Mouse (Mus musculus) adrenal gland, postnatal 25 days (tissue): ENCODE results near the gene Khdc1b. TPM values are rescaled to one million over a fixed set of nuclear protein-coding genes. Genes with fewer than 3 reads are reported as not detected.
"Not testable (repeated sequence)": the region's sequence is repeated elsewhere in the genome, so short reads cannot be mapped to it uniquely, and the experiment has no call there.

Source experiments
- DNase-seq: peaks from one replicate; pipeline ENCODE4 v3.0.0; 2021; ENCODE audit warnings: mixed read lengths
- long read RNA-seq: library from polyadenylated mRNA; stranded (forward); transcript quantifications from one replicate; pipeline ENCODE4 v2.0.0, GENCODE M21; 2021
- total RNA-seq: library from RNA; stranded (reverse); gene quantifications from 2 replicates; pipeline ENCODE4 v1.2.3, GENCODE M21; 2021

The Khdc1b gene
- total RNA-seq, result not detected in 2 replicates
- long read RNA-seq, result 0 reads

DNA sequence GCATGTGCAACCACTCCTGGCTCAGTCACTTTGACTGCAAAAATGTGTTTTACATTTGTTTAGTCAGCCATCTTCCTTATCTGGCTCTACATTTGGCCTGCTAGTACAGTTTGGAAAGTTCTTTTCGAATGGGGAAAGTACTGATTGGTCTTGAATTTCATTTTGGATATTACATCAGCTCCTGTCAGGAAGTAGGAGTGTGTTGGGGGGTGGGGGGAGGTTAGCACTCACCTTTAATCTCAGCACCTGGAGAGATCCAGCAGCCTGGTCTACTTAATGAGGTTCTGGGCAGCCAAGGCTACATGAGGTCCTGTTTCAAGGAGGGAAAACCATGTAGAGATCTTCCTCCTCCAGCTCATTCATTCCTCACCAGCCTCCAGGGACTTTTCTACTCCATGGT, at the start of gene Khdc1b:
Gene Khdc1b (plus strand): TSS at position 301 of the 400 bp plus-strand sequence.
- DNase-seq, result no peak

GRCm38 (mm10) chr1:21335836-21336235, 47.5 kb upstream of the Khdc1b start:
- no peak for DNase-seq

- no peak for DNase-seq
These were observed 42.6 kb upstream of the Khdc1b start for GRCm38 (mm10) chr1:21340745-21341144.

DNA sequence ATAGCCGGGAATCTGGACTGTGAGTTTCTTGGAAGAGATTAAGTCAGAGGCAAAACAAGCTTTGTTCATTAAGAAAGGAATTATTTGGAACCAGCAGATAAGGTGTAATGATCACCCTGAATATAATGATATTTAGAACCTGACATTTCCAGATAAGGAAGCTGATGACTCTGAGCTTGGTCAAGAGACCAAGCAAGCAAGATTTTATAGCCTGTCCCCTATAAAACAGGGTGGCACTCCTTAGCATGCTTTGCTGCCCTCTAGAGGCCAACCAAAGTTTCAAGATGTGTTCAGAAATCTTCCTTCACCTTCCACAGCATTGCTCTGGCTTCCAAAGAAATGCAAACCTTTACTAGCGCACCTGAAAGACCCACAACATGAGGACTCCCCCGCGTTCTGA, 39.1 kb upstream of the Khdc1b start:
- DNase-seq, result peak; percentile 27

- DNase-seq, result not testable (repeated sequence)
These were observed 38.6 kb upstream of the Khdc1b start for GRCm38 (mm10) chr1:21344752-21345151.

DNA sequence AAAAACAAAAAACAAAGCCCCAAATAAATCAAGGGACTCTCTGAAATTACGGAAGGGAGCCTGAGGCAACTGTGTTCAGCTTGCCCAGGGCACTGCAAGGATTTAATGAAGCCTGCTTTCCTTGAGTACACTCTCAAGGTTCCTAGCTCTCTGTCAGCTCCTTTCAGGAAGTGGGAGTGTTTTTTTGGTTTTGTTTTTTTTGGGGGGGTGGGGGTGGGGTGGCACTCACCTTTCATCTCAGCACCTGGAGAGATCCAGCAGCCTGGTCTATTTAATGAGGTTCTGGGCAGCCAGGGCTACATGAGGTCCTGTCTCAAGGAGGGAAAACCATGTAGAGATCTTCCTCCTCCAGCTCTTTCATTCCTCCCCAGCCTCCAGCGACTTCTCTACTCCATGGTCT, 34.0 kb upstream of the Khdc1b start, which contains the start of gene Khdc1a:
Gene Khdc1a (plus strand): TSS at position 301 of the 400 bp plus-strand sequence.
- no peak for DNase-seq

- DNase-seq, result not testable (repeated sequence)
These were observed 15.3 kb upstream of the Khdc1b start, which contains the start of gene Khdc1c for GRCm38 (mm10) chr1:21368031-21368430. TSS of gene Khdc1c (plus strand) at chr1:21368331.

- DNase-seq, result no peak
These were observed 7.8 kb downstream of the Khdc1b start for GRCm38 (mm10) chr1:21391138-21391671.

DNA sequence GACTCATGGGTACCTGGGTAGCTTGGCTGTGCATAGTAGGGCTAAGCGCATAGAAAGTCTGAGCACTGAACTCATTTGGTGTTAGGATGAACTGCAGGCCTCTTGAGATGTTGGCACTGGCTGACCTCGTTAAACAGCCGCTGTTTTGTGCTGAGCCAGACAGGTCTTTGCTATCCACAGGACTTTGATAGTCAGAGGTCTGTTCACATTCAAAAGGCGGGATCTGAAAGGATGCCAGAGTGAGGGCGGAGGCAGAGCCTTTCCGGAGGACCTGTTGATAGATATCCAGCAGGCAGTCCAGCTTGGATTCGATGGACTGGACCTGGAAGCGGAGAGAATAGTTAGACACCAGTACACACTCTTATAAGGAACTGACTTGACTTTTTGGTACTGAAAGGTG, 19.4 kb downstream of the Khdc1b start:
- DNase-seq, result no peak

- DNase-seq, result no peak
These were observed 23.9 kb downstream of the Khdc1b start for GRCm38 (mm10) chr1:21407266-21407665.

- DNase-seq, result peak; percentile 28
These were observed 28.2 kb downstream of the Khdc1b start for GRCm38 (mm10) chr1:21411331-21412196.

- DNase-seq, result no peak
These were observed 28.8 kb downstream of the Khdc1b start for GRCm38 (mm10) chr1:21412197-21412555.

GRCm38 (mm10) chr1:21419370-21419769, 36.0 kb downstream of the Khdc1b start:
- DNase-seq, result no peak

GRCm38 (mm10) chr1:21425654-21426053, 42.3 kb downstream of the Khdc1b start:
- no peak for DNase-seq

GRCm38 (mm10) chr1:21428079-21428478, 44.7 kb downstream of the Khdc1b start:
- no peak for DNase-seq

DNA sequence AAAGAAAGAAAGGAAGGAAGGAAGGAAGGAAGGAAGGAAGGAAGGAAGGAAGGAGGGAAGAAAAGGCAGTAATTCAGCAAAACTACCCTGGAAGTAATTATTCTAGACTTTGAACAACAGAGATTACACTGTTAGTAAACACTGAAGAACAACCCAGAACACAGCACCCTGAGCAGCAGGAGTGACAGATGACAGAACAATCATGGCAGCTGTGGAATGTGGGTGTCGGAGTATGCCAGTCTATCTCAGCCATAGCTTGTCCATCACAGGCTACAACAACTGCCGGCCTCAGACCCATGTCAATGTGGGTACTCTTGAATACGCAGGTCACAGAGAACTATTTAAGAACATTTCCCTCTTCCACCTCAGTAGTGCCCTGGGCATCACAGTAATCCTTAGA, 48.3 kb downstream of the Khdc1b start:
- no peak for DNase-seq

DNA sequence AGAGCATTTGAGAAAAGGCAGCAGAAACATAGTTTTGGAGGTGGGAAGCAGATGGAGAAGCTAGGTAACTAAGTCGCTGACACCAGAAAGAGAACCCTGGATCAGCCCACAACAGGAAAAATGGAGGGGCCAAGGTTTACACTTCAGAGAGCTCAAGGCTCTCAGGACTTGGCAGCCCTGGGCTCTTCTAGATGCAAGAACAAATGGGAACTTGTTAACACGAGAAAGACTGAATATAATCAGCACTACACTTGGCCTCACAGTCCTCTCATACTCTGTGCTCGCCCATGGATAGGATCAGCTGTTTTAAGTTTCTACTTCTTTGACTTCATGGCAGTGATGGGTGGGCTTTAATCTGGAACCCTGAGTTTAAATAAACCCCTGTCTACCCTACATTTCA, 51.5 kb downstream of the Khdc1b start:
- no peak for DNase-seq

Other genes starting within 250 kb of the Khdc1b start
- gene Tmem14a, start 165.0 kb upstream of the Khdc1b start, total RNA-seq, result 3.5 and 6.7 TPM in 2 replicates
- gene Gsta3, start 143.0 kb upstream of the Khdc1b start, total RNA-seq, result 73.9 and 76.6 TPM in 2 replicates
- not detected in 2 replicates for gene Khdc1a, start 33.9 kb upstream of the Khdc1b start, total RNA-seq
- not detected in 2 replicates for gene Khdc1c, start 15.2 kb upstream of the Khdc1b start, total RNA-seq